Mouse (Mus musculus) thymus, adult 2 months (tissue): Measurements from ENCODE around the gene Ehbp1. TPM values are rescaled to one million over a fixed set of nuclear protein-coding genes. Genes with fewer than 3 reads are reported as not detected.

ENCODE experiments used
- DNase-seq: peaks from one replicate; pipeline ENCODE4 v3.0.0; 2021
- H3K27ac ChIP-seq: fragments of 200-500 bp; 2 replicates; pipeline ENCODE4 v1.5.1; 2012; ENCODE audit warnings: low read length, control low read depth; ENCODE audit not compliant: control insufficient read depth, insufficient read depth
- H3K27me3 ChIP-seq: fragments of 200-500 bp; 2 replicates; pipeline ENCODE4 v1.6.1; 2012; ENCODE audit warnings: mild to moderate bottlenecking, low read length, moderate library complexity, mixed read lengths; ENCODE audit not compliant: control insufficient read depth, insufficient read depth
- H3K36me3 ChIP-seq: fragments of 200-500 bp; 2 replicates; pipeline ENCODE4 v1.6.1; 2012; ENCODE audit warnings: mild to moderate bottlenecking, low read length, moderate library complexity; ENCODE audit not compliant: control insufficient read depth, insufficient read depth
- H3K4me1 ChIP-seq: fragments of 200-500 bp; replicated peaks from 2 replicates; pipeline ENCODE4 v1.6.1; 2012; ENCODE audit warnings: low read length; ENCODE audit not compliant: control insufficient read depth, insufficient read depth
- H3K4me3 ChIP-seq: fragments of 200-500 bp; 2 replicates; pipeline ENCODE4 v1.5.1; 2012; ENCODE audit warnings: mild to moderate bottlenecking, low read length, control low read depth, moderate library complexity; ENCODE audit not compliant: control insufficient read depth, insufficient read depth
- CTCF ChIP-seq: fragments of 200-500 bp; IDR thresholded peaks from 2 replicates; pipeline ENCODE4 v1.5.1; 2012; ENCODE audit warnings: mild to moderate bottlenecking, control low read depth, low read length, moderate library complexity, borderline replicate concordance; ENCODE audit not compliant: control insufficient read depth, poor library complexity, insufficient read depth; ENCODE audit errors: extremely low read depth
- POLR2A ChIP-seq: fragments of 200-500 bp; IDR thresholded peaks from 2 replicates; pipeline ENCODE4 v1.6.1; 2012; ENCODE audit warnings: mild to moderate bottlenecking, low read length, control low read depth, moderate library complexity; ENCODE audit not compliant: control insufficient read depth, poor library complexity, insufficient read depth; ENCODE audit errors: extremely low read depth
- WGBS: fragments of 180-500 bp; shearing (Covaris S2); methylation state at CpG from one replicate; pipeline ENCODE4 v1.1.7; 2018; 5-methylcytosine and 5-hydroxymethylcytosine counted together
- polyA plus RNA-seq: library from polyadenylated mRNA; depleted of rRNA; stranded (reverse); fragments of >200 nt; gene quantifications from 2 replicates; pipeline ENCODE4 v1.2.3, GENCODE M21; 2012

Ehbp1 gene
- polyA plus RNA-seq, 1 experiment = 0.75 TPM

GRCm38 (mm10) chr11:22057538-22057937, 284.6 kb downstream of the Ehbp1 start:
- 98% methylated on average over 5 of the region's 5 CpGs for WGBS
- Histone ChIP-seq H3K27ac (no peak overlapping the region), H3K36me3 (no peaks in the 10 kb centered on the region), H3K27me3 (no peaks in the 10 kb centered on the region), H3K4me1 (no peaks in the 10 kb centered on the region), H3K4me3 (no peak overlapping the region)
- no peak for TF ChIP-seq CTCF
- no peak for TF ChIP-seq POLR2A
- DNase-seq = no peak

- Histone ChIP-seq H3K4me3 (no peak overlapping the region), H3K27ac (no peak overlapping the region), H3K27me3 (no peaks in the 10 kb centered on the region), H3K36me3 (no peaks in the 10 kb centered on the region), H3K4me1 (no peaks in the 10 kb centered on the region)
- TF ChIP-seq CTCF = no peak
- TF ChIP-seq POLR2A = no peak
- no peak for DNase-seq
- 95% methylated on average over 6 of the region's 6 CpGs for WGBS
Observed at GRCm38 (mm10) chr11:22055908-22056307, 286.2 kb downstream of the Ehbp1 start.

GRCm38 (mm10) chr11:22053034-22053668, 288.9 kb downstream of the Ehbp1 start:
- H3K27ac ChIP-seq = no peak overlapping the region
- WGBS = 93% methylated on average over 10 of the region's 10 CpGs
- DNase-seq = no peak
- no peaks in the 10 kb centered on the region for H3K36me3 ChIP-seq
- H3K27me3 ChIP-seq = no peaks in the 10 kb centered on the region
- H3K4me1 ChIP-seq = no peaks in the 10 kb centered on the region
- TF ChIP-seq POLR2A (no peak), CTCF (no peak)
- no peak overlapping the region for H3K4me3 ChIP-seq

- H3K27ac ChIP-seq = no peak overlapping the region
- no peak overlapping the region for H3K4me3 ChIP-seq
- no peaks in the 10 kb centered on the region for H3K4me1 ChIP-seq
- no peaks in the 10 kb centered on the region for H3K27me3 ChIP-seq
- no peak for TF ChIP-seq POLR2A
- 93% methylated on average over 7 of the region's 7 CpGs for WGBS
- no peak for DNase-seq
- no peaks in the 10 kb centered on the region for H3K36me3 ChIP-seq
Observed at GRCm38 (mm10) chr11:22050864-22051263, 291.2 kb downstream of the Ehbp1 start.

GRCm38 (mm10) chr11:22039854-22040426, 302.2 kb downstream of the Ehbp1 start:
- no peak for DNase-seq
- no peaks in the 10 kb centered on the region for H3K4me1 ChIP-seq
- H3K27me3 ChIP-seq = no peaks in the 10 kb centered on the region
- no peaks in the 10 kb centered on the region for H3K36me3 ChIP-seq
- no peak overlapping the region for H3K27ac ChIP-seq
- TF ChIP-seq CTCF (no peak), POLR2A (no peak)
- H3K4me3 ChIP-seq = no peak overlapping the region
- 92% methylated on average over 6 of the region's 6 CpGs for WGBS

- TF ChIP-seq CTCF = no peak
- TF ChIP-seq POLR2A = no peak
- DNase-seq = no peak
- no peaks in the 10 kb centered on the region for H3K27me3 ChIP-seq
- H3K27ac ChIP-seq = no peak overlapping the region
- 84% methylated on average over 7 of the region's 7 CpGs for WGBS
- no peaks in the 10 kb centered on the region for H3K36me3 ChIP-seq
- no peaks in the 10 kb centered on the region for H3K4me1 ChIP-seq
- no peak overlapping the region for H3K4me3 ChIP-seq
Observed at GRCm38 (mm10) chr11:22034564-22035105, 307.5 kb downstream of the Ehbp1 start.

GRCm38 (mm10) chr11:22033582-22033981, 308.5 kb downstream of the Ehbp1 start:
- TF ChIP-seq CTCF (no peak), POLR2A (no peak)
- no peak overlapping the region for H3K4me3 ChIP-seq
- H3K4me1 ChIP-seq = no peaks in the 10 kb centered on the region
- no peaks in the 10 kb centered on the region for H3K27me3 ChIP-seq
- WGBS = 92% methylated on average over 3 of the region's 3 CpGs
- no peaks in the 10 kb centered on the region for H3K36me3 ChIP-seq
- DNase-seq = no peak
- H3K27ac ChIP-seq = no peak overlapping the region
